Mouse (Mus musculus) liver, adult 2 months (tissue): ENCODE data around the gene Gsg1l.

Experiments
- CTCF ChIP-seq: fragments of 200-500 bp; IDR thresholded peaks from 2 replicates; pipeline ENCODE4 v1.5.1; 2011; ENCODE audit warnings: low read depth, low read length, control low read depth
- POLR2A ChIP-seq: fragments of 200-500 bp; IDR thresholded peaks from 2 replicates; pipeline ENCODE4 v1.6.1; 2011; ENCODE audit warnings: low read length, control low read depth; ENCODE audit not compliant: insufficient read depth; ENCODE audit errors: extremely low read depth

- TF ChIP-seq CTCF (no peak), POLR2A (no peak)
These were observed 405 bp downstream of the Gsg1l start for GRCm38 (mm10) chr7:126081727-126082285.
